In the genomic region with DNA sequence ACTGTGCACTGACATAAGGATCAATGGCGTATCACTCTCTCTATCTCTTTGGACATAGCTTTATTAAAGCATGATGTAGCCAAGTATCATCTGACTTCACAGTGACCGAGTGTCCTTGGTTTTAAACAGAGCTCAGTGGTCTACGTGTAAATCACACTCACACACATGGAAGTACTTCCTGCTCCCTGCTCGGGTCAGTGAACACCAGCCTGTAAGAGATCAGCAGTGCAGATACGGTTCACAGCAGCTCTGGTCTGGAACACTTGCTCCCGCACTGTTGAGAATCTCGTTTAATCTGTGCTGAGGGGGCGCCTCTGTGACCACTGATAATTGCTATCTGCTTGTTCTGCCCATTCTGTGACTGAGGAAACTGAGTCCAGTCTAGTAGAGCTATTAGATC, we compare ENCODE assay signal across 26 mouse cellular contexts. TPM values are rescaled to one million over a fixed set of nuclear protein-coding genes. Genes with fewer than 3 reads are reported as not detected.
DNase-seq lines count a peak whose midpoint lies in the region; ATAC-seq lines count a peak whose summit lies in the region.
"Had no signal": no experiment of that assay in that cellular context is flagged by ENCODE, and none has a peak within 500 bp of the region (broad histone marks: within the 10 kb centered on the region; RNA-seq: fewer than 3 reads in every experiment).

No protein-coding gene starts in this region.

- H3K9me3 ChIP-seq in heart, embryonic 15.5 days (replicated peaks): no peaks in the 10 kb centered on the region
- H3K9me3 ChIP-seq in liver, embryonic 11.5 days (ENCODE audit: control insufficient read depth, low read length): no peaks in the 10 kb centered on the region
- no peaks in the 10 kb centered on the region for H3K9me3 ChIP-seq in liver, embryonic 12.5 days (replicated peaks)
- H3K9me3 ChIP-seq in forebrain, embryonic 11.5 days (ENCODE audit: control insufficient read depth, low read length): no peaks in the 10 kb centered on the region
- H3K9me3 ChIP-seq: heart, embryonic 10.5 days; hindbrain, embryonic 10.5 days; limb, embryonic 10.5 days; limb, embryonic 15.5 days; megakaryocyte, embryonic 14.5 days; midbrain, embryonic 13.5 days had no signal

- peak overlapping the region; percentile 21; the same call in 1 of the 2 replicates for H3K27ac ChIP-seq in heart, embryonic 15.5 days
- no peak overlapping the region for H3K27ac ChIP-seq in liver, embryonic 11.5 days (ENCODE audit: low read depth, low read length)
- H3K27ac ChIP-seq in liver, embryonic 12.5 days: no peak overlapping the region
- no peak overlapping the region for H3K27ac ChIP-seq in forebrain, embryonic 11.5 days (ENCODE audit: low read depth, low read length)
- H3K27ac ChIP-seq: heart, embryonic 10.5 days; hindbrain, embryonic 10.5 days; limb, embryonic 10.5 days; midbrain, embryonic 13.5 days had no signal

- H3K9ac ChIP-seq in heart, embryonic 15.5 days: no peak overlapping the region
- no peak overlapping the region for H3K9ac ChIP-seq in liver, embryonic 11.5 days (ENCODE audit: low read depth, low read length)
- H3K9ac ChIP-seq in liver, embryonic 12.5 days: no peak overlapping the region
- no peak overlapping the region for H3K9ac ChIP-seq in forebrain, embryonic 11.5 days (ENCODE audit: low read length)
- H3K9ac ChIP-seq: limb, embryonic 15.5 days; midbrain, embryonic 13.5 days had no signal

- no peak for DNase-seq in heart, postnatal 14 days
- DNase-seq in kidney, adult 9 months: peak; percentile 22
- DNase-seq in kidney, adult 11 months: no peak
- no peak for DNase-seq in liver, embryonic 11.5 days (ENCODE audit: low spot score)
- no peak for DNase-seq in forebrain, embryonic 11.5 days (ENCODE audit: low spot score)
- DNase-seq: adrenal gland, postnatal 14 days; cerebellum, adult 11 months; cerebellum, adult 9-10 months; cerebellum, postnatal 36 days; gastrocnemius, postnatal 14 days; layer of hippocampus, adult 9-11 months; lung, adult 18-20 months; lung, postnatal 4 days; retina, postnatal 1 day; right cerebral cortex, postnatal 14 days had no signal

- H3K4me3 ChIP-seq in heart, embryonic 15.5 days: no peak overlapping the region
- no peak overlapping the region for H3K4me3 ChIP-seq in liver, embryonic 11.5 days (ENCODE audit: low read depth, low read length)
- no peak overlapping the region for H3K4me3 ChIP-seq in liver, embryonic 12.5 days
- H3K4me3 ChIP-seq in forebrain, embryonic 11.5 days (ENCODE audit: low read depth, low read length): no peak overlapping the region
- H3K4me3 ChIP-seq: heart, embryonic 10.5 days; hindbrain, embryonic 10.5 days; limb, embryonic 10.5 days; limb, embryonic 15.5 days; megakaryocyte, embryonic 14.5 days; midbrain, embryonic 13.5 days had no signal

- peaks cover 25% of the 10 kb centered on the region for H3K4me1 ChIP-seq in heart, embryonic 15.5 days (replicated peaks)
- peaks cover 8% of the 10 kb centered on the region for H3K4me1 ChIP-seq in liver, embryonic 11.5 days (replicated peaks; ENCODE audit: control insufficient read depth, insufficient read depth, low read length)
- H3K4me1 ChIP-seq in liver, embryonic 12.5 days: peaks cover 24% of the 10 kb centered on the region
- H3K4me1 ChIP-seq in forebrain, embryonic 11.5 days (replicated peaks; ENCODE audit: control insufficient read depth, insufficient read depth, low read length): no peaks in the 10 kb centered on the region
- H3K4me1 ChIP-seq: limb, embryonic 10.5 days had no signal

- H3K27me3 ChIP-seq in heart, embryonic 15.5 days: no peaks in the 10 kb centered on the region
- no peaks in the 10 kb centered on the region for H3K27me3 ChIP-seq in liver, embryonic 11.5 days (replicated peaks; ENCODE audit: control insufficient read depth, insufficient read depth, low read length)
- H3K27me3 ChIP-seq in liver, embryonic 12.5 days (replicated peaks): no peaks in the 10 kb centered on the region
- no peaks in the 10 kb centered on the region for H3K27me3 ChIP-seq in forebrain, embryonic 11.5 days (ENCODE audit: control insufficient read depth, insufficient read depth, low read length)
- H3K27me3 ChIP-seq: limb, embryonic 15.5 days; megakaryocyte, embryonic 14.5 days; midbrain, embryonic 13.5 days had no signal

- intact Hi-C loops in heart, postnatal 14 days (cut with DNase I): no loop called here

- no peak overlapping the region for H3K4me2 ChIP-seq in heart, embryonic 15.5 days
- H3K4me2 ChIP-seq in liver, embryonic 11.5 days: no peak overlapping the region
- H3K4me2 ChIP-seq in liver, embryonic 12.5 days: no peak overlapping the region
- no peak overlapping the region for H3K4me2 ChIP-seq in forebrain, embryonic 11.5 days (ENCODE audit: low read depth, low read length, severe bottlenecking)
- H3K4me2 ChIP-seq: limb, embryonic 15.5 days; midbrain, embryonic 13.5 days had no signal

- peaks cover 56% of the 10 kb centered on the region for H3K36me3 ChIP-seq in heart, embryonic 15.5 days
- peaks cover 48% of the 10 kb centered on the region for H3K36me3 ChIP-seq in liver, embryonic 11.5 days (ENCODE audit: control insufficient read depth, insufficient read depth, low read length)
- peaks cover 100% of the 10 kb centered on the region for H3K36me3 ChIP-seq in liver, embryonic 12.5 days
- peaks cover 19% of the 10 kb centered on the region for H3K36me3 ChIP-seq in forebrain, embryonic 11.5 days (ENCODE audit: control insufficient read depth, insufficient read depth, low read length)

- no peak for ATAC-seq in heart, embryonic 15.5 days (replicated peaks; ENCODE audit: insufficient number of reproducible peaks, insufficient read depth, low FRiP score, low read depth)
- ATAC-seq in liver, embryonic 11.5 days (replicated peaks; ENCODE audit: low FRiP score): 0 out of 2 replicates have a peak, but pooled peaks have one; percentile 34
- no peak for ATAC-seq in liver, embryonic 12.5 days
- no peak for ATAC-seq in forebrain, embryonic 11.5 days (replicated peaks; ENCODE audit: low FRiP score)
- ATAC-seq: forebrain, embryonic 14.5 days; hindbrain, embryonic 16.5 days; lung, postnatal 0 days; midbrain, embryonic 13.5 days had no signal

- WGBS in heart, embryonic 15.5 days: 74% methylated on average over 8 of the region's 8 CpGs
- 69% methylated on average over 8 of the region's 8 CpGs for WGBS in liver, embryonic 11.5 days
- 62% methylated on average over 8 of the region's 8 CpGs for WGBS in liver, embryonic 12.5 days (ENCODE audit: insufficient replicate concordance)
- 93% methylated on average over 8 of the region's 8 CpGs for WGBS in forebrain, embryonic 11.5 days

RNA-seq across cellular contexts. Expression of gene Eid3, which starts 22.1 kb away (rescaled TPM):
- 0.15 and 0.42 TPM in 2 replicates for polyA plus RNA-seq in heart, embryonic 15.5 days (2015; fragmentation: Nextera tagmentation; extraction: Ambion mirVana)
- total RNA-seq in heart, postnatal 14 days (2021): 1 to 10 TPM; 1.1 to 1.3 TPM
- polyA plus RNA-seq in liver, embryonic 11.5 days (2014; fragmentation: Nextera tagmentation; extraction: Ambion mirVana): 0.45 and 0.75 TPM in 2 replicates
- 0.19 and 0.39 TPM in 2 replicates for polyA plus RNA-seq in liver, embryonic 12.5 days (2016; fragmentation: Nextera tagmentation; extraction: Ambion mirVana)
- 0.89 and 1.0 TPM in 2 replicates for polyA plus RNA-seq in forebrain, embryonic 11.5 days (2014; fragmentation: Nextera tagmentation; extraction: Ambion mirVana)
- polyA plus RNA-seq: lung, postnatal 0 days had no signal

RNA-seq across cellular contexts. Expression of gene Txnrd1, which starts 54.8 kb away (rescaled TPM):
- 53.6 and 64.9 TPM in 2 replicates for polyA plus RNA-seq in heart, embryonic 15.5 days (2015; fragmentation: Nextera tagmentation; extraction: Ambion mirVana)
- total RNA-seq in heart, postnatal 14 days (2021): 10 to 100 TPM; 41.5 to 43.9 TPM
- polyA plus RNA-seq in liver, embryonic 11.5 days (2014; fragmentation: Nextera tagmentation; extraction: Ambion mirVana): 129 and 145 TPM in 2 replicates
- polyA plus RNA-seq in liver, embryonic 12.5 days (2016; fragmentation: Nextera tagmentation; extraction: Ambion mirVana): 106 and 108 TPM in 2 replicates
- 214 and 221 TPM in 2 replicates for polyA plus RNA-seq in forebrain, embryonic 11.5 days (2014; fragmentation: Nextera tagmentation; extraction: Ambion mirVana)
